Mouse (Mus musculus) kidney, adult 2 months (tissue): ENCODE measurements around the gene Slc9a9.

Experiments used
- CTCF ChIP-seq: fragments of 200-500 bp; conservative IDR thresholded peaks from 2 replicates; pipeline ENCODE4 v1.5.1; 2011; ENCODE audit warnings: low read depth, mild to moderate bottlenecking, control low read depth, low read length, moderate library complexity, mixed read lengths; ENCODE audit not compliant: insufficient read depth, insufficient read length
- POLR2A ChIP-seq: fragments of 200-500 bp; IDR thresholded peaks from one replicate; pipeline ENCODE4 v1.6.1; 2011; ENCODE audit warnings: low read depth, low read length, control low read depth

GRCm38 (mm10) chr9:95068466-95068865, 398.8 kb downstream of the Slc9a9 start:
- TF ChIP-seq POLR2A (no peak), CTCF (no peak)
